Mouse (Mus musculus): ENCODE data around the gene Zmynd19.

DNA sequence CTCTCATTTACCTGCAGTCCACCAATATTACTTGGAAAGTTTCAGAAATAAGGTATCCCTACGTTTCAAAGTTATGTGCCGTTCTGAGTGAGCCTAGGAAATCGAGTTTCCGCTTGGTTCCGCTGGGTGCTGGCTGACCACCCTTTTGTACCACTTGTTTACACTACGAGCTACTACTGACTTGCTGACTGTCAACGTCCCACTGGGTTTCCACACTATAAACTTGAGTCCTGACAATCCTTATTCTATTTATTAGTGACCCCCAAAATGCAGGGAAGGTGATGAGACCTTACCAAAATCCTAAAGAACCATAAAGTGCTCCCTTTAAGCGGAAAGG, 29.8 kb upstream of the Zmynd19 start:
- TF ChIP-seq CTCF (IDR thresholded peaks at IDR 0.05; ENCODE audit: borderline replicate concordance, insufficient read depth, low read depth, low read length) (no peak), POLR2A (IDR thresholded peaks at IDR 0.05; ENCODE audit: borderline replicate concordance, insufficient read depth, low read length) (no peak)
